Mouse (Mus musculus) embryonic fibroblast, embryonic 13.5 days (primary cell): ENCODE data around the gene Cited1. TPM values are rescaled to one million over a fixed set of nuclear protein-coding genes. Genes with fewer than 3 reads are reported as not detected.
"Not testable (repeated sequence)": the region's sequence is repeated elsewhere in the genome, so short reads cannot be mapped to it uniquely, and the experiment has no call there.

Experiments
- H3K27ac ChIP-seq: 2 replicates; pipeline ENCODE4 v1.5.1; 2012; ENCODE audit warnings: low read length, control low read depth, inconsistent platforms; ENCODE audit not compliant: insufficient read depth
- H3K4me1 ChIP-seq: 2 replicates; pipeline ENCODE4 v1.6.1; 2011; ENCODE audit warnings: low read length; ENCODE audit not compliant: control insufficient read depth, insufficient read depth
- H3K4me3 ChIP-seq: 2 replicates; pipeline ENCODE4 v1.5.1; 2011; ENCODE audit warnings: mild to moderate bottlenecking, control low read depth, low read length; ENCODE audit not compliant: insufficient read depth
- CTCF ChIP-seq: IDR thresholded peaks from 2 replicates; pipeline ENCODE4 v1.5.1; 2011; ENCODE audit warnings: mild to moderate bottlenecking, control low read depth, low read length, moderate library complexity, borderline replicate concordance; ENCODE audit not compliant: insufficient read depth
- POLR2A ChIP-seq: IDR thresholded peaks from 2 replicates; pipeline ENCODE4 v1.6.1; 2011; ENCODE audit warnings: low read depth, mild to moderate bottlenecking, control low read depth, low read length, moderate library complexity
- polyA plus RNA-seq: library from polyadenylated mRNA; stranded (reverse); fragments of >200 nt; gene quantifications from 2 replicates; pipeline ENCODE4 v1.2.4, GENCODE M21; 2011; ENCODE audit warnings: low read depth; ENCODE audit not compliant: missing spikeins, insufficient read length

The Cited1 gene
- polyA plus RNA-seq, 1 experiment = not detected

- Histone ChIP-seq H3K4me3 (no peak overlapping the region), H3K4me1 (no peaks in the 10 kb centered on the region), H3K27ac (no peak overlapping the region)
- TF ChIP-seq POLR2A = no peak
- no peak for TF ChIP-seq CTCF
These were observed 32.9 kb downstream of the Cited1 start for GRCm38 (mm10) chrX:102219126-102219525.

- not testable (repeated sequence) for H3K4me3 ChIP-seq, H3K4me1 ChIP-seq, H3K27ac ChIP-seq
These were observed 36.6 kb downstream of the Cited1 start for GRCm38 (mm10) chrX:102215356-102215755.

Other genes starting within 250 kb of the Cited1 start
- gene Rtl5, start 180.9 kb downstream of the Cited1 start, polyA plus RNA-seq = 4.6 and 8.2 TPM in 2 replicates
- 50.4 and 54.2 TPM in 2 replicates for gene Pin4, start 132.7 kb downstream of the Cited1 start, polyA plus RNA-seq
- 9.9 and 13.0 TPM in 2 replicates for gene Ercc6l, start 95.1 kb downstream of the Cited1 start, polyA plus RNA-seq
- 1,871 and 2,146 TPM in 2 replicates for gene Rps4x, start 62.8 kb downstream of the Cited1 start, polyA plus RNA-seq